Mouse (Mus musculus): ENCODE measurements around the gene Smo. TPM values are rescaled to one million over a fixed set of nuclear protein-coding genes. Genes with fewer than 3 reads are reported as not detected.

Gene Smo
- polyA plus RNA-seq, 1 experiment from 2014 or later, result 22.1 TPM

DNA sequence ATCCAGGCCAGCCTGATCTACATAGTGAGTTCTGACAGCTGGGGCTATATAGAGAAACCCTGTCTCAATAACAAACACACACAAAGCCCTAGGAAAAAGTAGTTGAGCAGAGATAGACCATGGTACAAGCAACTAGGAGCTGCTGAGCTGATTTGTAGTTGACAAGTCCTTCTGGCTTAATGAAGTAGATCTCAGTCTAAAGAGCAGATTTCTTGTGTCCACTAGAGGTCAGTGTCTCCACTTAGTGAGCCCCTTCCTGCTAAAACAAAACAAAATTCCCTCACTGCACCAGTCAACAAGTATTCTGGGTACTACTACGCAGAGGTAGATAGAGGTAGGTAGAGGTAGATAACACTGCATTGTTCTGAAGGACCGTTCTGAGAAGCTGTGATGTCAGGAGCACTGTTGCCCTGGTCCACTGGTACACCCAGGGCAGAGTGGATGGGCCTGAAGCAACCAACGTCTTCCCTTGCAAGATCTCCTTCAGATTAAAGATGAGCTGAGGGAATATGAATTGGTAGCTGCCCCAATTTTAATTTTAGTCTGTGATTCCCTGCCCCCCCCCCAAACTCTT, 23.2 kb upstream of the Smo start:
- H3K4me2 ChIP-seq (ENCODE audit: low read length), result no peak overlapping the region
- no peak overlapping the region for H3K27ac ChIP-seq (replicated peaks in 1 of 2; ENCODE audit: control insufficient read depth in 1 of 2, insufficient read depth in 1 of 2, low read depth in 2 of 2, low read length in 2 of 2)
- no peak overlapping the region for H3K9ac ChIP-seq (ENCODE audit: low read length)
- 34% methylated on average over 3 of the region's 3 CpGs for WGBS
- no peak overlapping the region for H3K4me3 ChIP-seq (ENCODE audit: control insufficient read depth in 1 of 2, insufficient read depth in 1 of 2, low read depth in 1 of 2, low read length in 2 of 2)
- no peaks in the 10 kb centered on the region for H3K9me3 ChIP-seq (ENCODE audit: control insufficient read depth, low read length)
- peaks cover 0 to 8% of the 10 kb centered on the region in 2 experiments; a peak in 3 of 4 replicates for H3K4me1 ChIP-seq (ENCODE audit: control insufficient read depth in 2 of 2, insufficient read depth in 2 of 2, low read length in 2 of 2)
- ATAC-seq (ENCODE audit: insufficient number of reproducible peaks, insufficient read depth, low FRiP score, low read depth), result no peak
- no peaks in the 10 kb centered on the region for H3K36me3 ChIP-seq (ENCODE audit: control insufficient read depth, insufficient read depth, low read length)
- H3K27me3 ChIP-seq (ENCODE audit: control insufficient read depth, insufficient read depth, low read length), result peaks cover 2% of the 10 kb centered on the region; the same call in 1 of the 2 replicates

- H3K4me2 ChIP-seq (ENCODE audit: low read length), result no peak overlapping the region
- H3K4me3 ChIP-seq (ENCODE audit: control insufficient read depth in 1 of 2, insufficient read depth in 1 of 2, low read depth in 1 of 2, low read length in 2 of 2), result no peak overlapping the region
- H3K9ac ChIP-seq (ENCODE audit: low read length), result no peak overlapping the region
- no peaks in the 10 kb centered on the region for H3K9me3 ChIP-seq (ENCODE audit: control insufficient read depth, low read length)
- peaks cover 9 to 12% of the 10 kb centered on the region in 2 experiments for H3K4me1 ChIP-seq (ENCODE audit: control insufficient read depth in 2 of 2, insufficient read depth in 2 of 2, low read length in 2 of 2)
- no peak for ATAC-seq (ENCODE audit: insufficient number of reproducible peaks, insufficient read depth, low FRiP score, low read depth)
- H3K36me3 ChIP-seq (ENCODE audit: control insufficient read depth, insufficient read depth, low read length), result no peaks in the 10 kb centered on the region
- no peak overlapping the region for H3K27ac ChIP-seq (replicated peaks in 1 of 2; ENCODE audit: control insufficient read depth in 1 of 2, insufficient read depth in 1 of 2, low read depth in 2 of 2, low read length in 2 of 2)
- WGBS, result 54% methylated on average over 10 of the region's 10 CpGs
- no peaks in the 10 kb centered on the region; the same call in 1 of the 2 replicates for H3K27me3 ChIP-seq (ENCODE audit: control insufficient read depth, insufficient read depth, low read length)
These were observed 18.5 kb upstream of the Smo start for GRCm38 (mm10) chr6:29716624-29717365.

DNA sequence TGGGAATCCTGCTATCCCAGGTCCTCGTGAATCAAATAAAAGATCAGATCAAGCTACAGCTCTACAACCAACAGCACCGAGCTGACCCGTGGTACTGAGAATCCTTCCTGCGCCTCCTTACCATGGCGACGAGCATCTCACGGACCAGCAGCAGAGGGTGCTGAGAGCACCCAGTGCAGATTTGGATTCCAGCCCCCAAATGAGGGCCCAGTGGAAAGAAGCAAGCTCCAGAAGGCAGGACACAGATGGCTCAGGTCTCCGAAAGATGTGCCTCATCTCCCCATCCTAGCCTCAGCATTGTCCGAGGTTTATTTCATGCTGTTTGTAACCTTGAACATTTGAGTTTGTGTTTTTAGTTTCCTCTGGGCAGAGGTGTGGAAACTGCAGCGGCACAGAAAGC, 17.8 kb upstream of the Smo start:
- 51% methylated on average over 10 of the region's 10 CpGs for WGBS
- peak overlapping the region; percentile 84 for H3K4me2 ChIP-seq (ENCODE audit: low read length)
- H3K36me3 ChIP-seq (ENCODE audit: control insufficient read depth, insufficient read depth, low read length), result no peaks in the 10 kb centered on the region
- H3K27ac ChIP-seq (replicated peaks in 1 of 2; ENCODE audit: control insufficient read depth in 1 of 2, insufficient read depth in 1 of 2, low read depth in 2 of 2, low read length in 2 of 2), result no peak overlapping the region
- no peak for ATAC-seq (ENCODE audit: insufficient number of reproducible peaks, insufficient read depth, low FRiP score, low read depth)
- peaks cover 9 to 12% of the 10 kb centered on the region in 2 experiments for H3K4me1 ChIP-seq (ENCODE audit: control insufficient read depth in 2 of 2, insufficient read depth in 2 of 2, low read length in 2 of 2)
- peak overlapping the region in 1 of 2 experiments; percentile 14; a peak in 1 of 4 replicates for H3K4me3 ChIP-seq (ENCODE audit: control insufficient read depth in 1 of 2, insufficient read depth in 1 of 2, low read depth in 1 of 2, low read length in 2 of 2)
- no peaks in the 10 kb centered on the region; the same call in 1 of the 2 replicates for H3K27me3 ChIP-seq (ENCODE audit: control insufficient read depth, insufficient read depth, low read length)
- H3K9ac ChIP-seq (ENCODE audit: low read length), result no peak overlapping the region
- H3K9me3 ChIP-seq (ENCODE audit: control insufficient read depth, low read length), result no peaks in the 10 kb centered on the region

DNA sequence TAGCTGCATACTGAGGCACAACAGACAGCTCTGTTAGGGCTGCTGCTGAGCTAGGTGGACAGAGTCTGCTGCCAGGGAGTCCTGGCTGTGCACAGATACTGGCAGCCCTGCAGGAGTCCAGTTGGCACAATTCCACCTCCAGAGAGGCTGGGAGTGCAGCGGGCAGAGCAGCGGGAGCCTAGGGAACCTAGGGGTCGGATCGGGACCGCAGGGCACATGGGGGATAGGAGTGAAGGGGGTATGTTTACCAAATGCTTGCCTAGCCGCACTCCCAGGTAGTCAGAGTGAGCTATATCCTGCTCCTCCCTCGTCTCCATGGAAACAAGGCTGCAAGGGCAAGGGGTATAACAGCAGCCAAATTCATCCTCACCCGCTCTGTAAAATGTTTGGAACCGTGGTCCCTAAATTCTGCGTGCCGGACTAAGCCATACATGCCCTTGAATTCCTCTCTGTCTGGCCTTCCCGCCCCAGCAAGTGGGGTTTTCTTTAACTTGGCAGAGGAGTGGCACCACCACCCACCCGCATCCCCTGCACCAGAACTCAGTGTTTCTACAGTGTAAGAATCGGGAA, 17.3 kb upstream of the Smo start:
- Histone ChIP-seq H3K27me3 (ENCODE audit: control insufficient read depth, insufficient read depth, low read length) (no peaks in the 10 kb centered on the region; the same call in 1 of the 2 replicates), H3K9me3 (ENCODE audit: control insufficient read depth, low read length) (no peaks in the 10 kb centered on the region), H3K4me3 (ENCODE audit: control insufficient read depth in 1 of 2, insufficient read depth in 1 of 2, low read depth in 1 of 2, low read length in 2 of 2) (peak overlapping the region; percentile 3 to 14; a peak in 3 of 4 replicates), H3K36me3 (ENCODE audit: control insufficient read depth, insufficient read depth, low read length) (no peaks in the 10 kb centered on the region), H3K9ac (ENCODE audit: low read length) (no peak overlapping the region), H3K4me1 (ENCODE audit: control insufficient read depth in 2 of 2, insufficient read depth in 2 of 2, low read length in 2 of 2) (peaks cover 9 to 12% of the 10 kb centered on the region in 2 experiments), H3K4me2 (ENCODE audit: low read length) (peak overlapping the region; percentile 84), H3K27ac (replicated peaks in 1 of 2; ENCODE audit: control insufficient read depth in 1 of 2, insufficient read depth in 1 of 2, low read depth in 2 of 2, low read length in 2 of 2) (no peak overlapping the region)
- WGBS, result 23% methylated on average over 14 of the region's 14 CpGs
- ATAC-seq (ENCODE audit: insufficient number of reproducible peaks, insufficient read depth, low FRiP score, low read depth), result no peak

GRCm38 (mm10) chr6:29718894-29719329, 16.4 kb upstream of the Smo start:
- H3K4me3 ChIP-seq (ENCODE audit: control insufficient read depth in 1 of 2, insufficient read depth in 1 of 2, low read depth in 1 of 2, low read length in 2 of 2), result peak overlapping the region; percentile 49 to 50
- ATAC-seq (ENCODE audit: insufficient number of reproducible peaks, insufficient read depth, low FRiP score, low read depth), result no peak; the same call in 1 of the 2 replicates
- H3K27me3 ChIP-seq (ENCODE audit: control insufficient read depth, insufficient read depth, low read length), result no peaks in the 10 kb centered on the region; the same call in 1 of the 2 replicates
- no peak overlapping the region for H3K27ac ChIP-seq (replicated peaks in 1 of 2; ENCODE audit: control insufficient read depth in 1 of 2, insufficient read depth in 1 of 2, low read depth in 2 of 2, low read length in 2 of 2)
- peak overlapping the region; percentile 69 for H3K9ac ChIP-seq (ENCODE audit: low read length)
- no peaks in the 10 kb centered on the region for H3K9me3 ChIP-seq (ENCODE audit: control insufficient read depth, low read length)
- H3K4me2 ChIP-seq (ENCODE audit: low read length), result peak overlapping the region; percentile 84
- 2% methylated on average over 15 of the region's 15 CpGs for WGBS
- no peaks in the 10 kb centered on the region for H3K36me3 ChIP-seq (ENCODE audit: control insufficient read depth, insufficient read depth, low read length)
- H3K4me1 ChIP-seq (ENCODE audit: control insufficient read depth in 2 of 2, insufficient read depth in 2 of 2, low read length in 2 of 2), result peaks cover 9 to 12% of the 10 kb centered on the region in 2 experiments

- no peak overlapping the region for H3K4me3 ChIP-seq (ENCODE audit: control insufficient read depth in 1 of 2, insufficient read depth in 1 of 2, low read depth in 1 of 2, low read length in 2 of 2)
- no peaks in the 10 kb centered on the region; the same call in 1 of the 2 replicates for H3K27me3 ChIP-seq (ENCODE audit: control insufficient read depth, insufficient read depth, low read length)
- H3K9ac ChIP-seq (ENCODE audit: low read length), result no peak overlapping the region
- no peak for ATAC-seq (ENCODE audit: insufficient number of reproducible peaks, insufficient read depth, low FRiP score, low read depth)
- no peaks in the 10 kb centered on the region for H3K9me3 ChIP-seq (ENCODE audit: control insufficient read depth, low read length)
- H3K4me1 ChIP-seq (ENCODE audit: control insufficient read depth in 2 of 2, insufficient read depth in 2 of 2, low read length in 2 of 2), result peaks cover 9 to 12% of the 10 kb centered on the region in 2 experiments
- 59% methylated on average over 2 of the region's 2 CpGs for WGBS
- no peak overlapping the region for H3K4me2 ChIP-seq (ENCODE audit: low read length)
- no peak overlapping the region for H3K27ac ChIP-seq (replicated peaks in 1 of 2; ENCODE audit: control insufficient read depth in 1 of 2, insufficient read depth in 1 of 2, low read depth in 2 of 2, low read length in 2 of 2)
- no peaks in the 10 kb centered on the region for H3K36me3 ChIP-seq (ENCODE audit: control insufficient read depth, insufficient read depth, low read length)
These were observed 13.4 kb upstream of the Smo start for GRCm38 (mm10) chr6:29721890-29722289.

GRCm38 (mm10) chr6:29726576-29727200, 8.6 kb upstream of the Smo start:
- ATAC-seq (ENCODE audit: insufficient number of reproducible peaks, insufficient read depth, low FRiP score, low read depth), result no peak
- no peak overlapping the region for H3K4me2 ChIP-seq (ENCODE audit: low read length)
- no peaks in the 10 kb centered on the region for H3K27me3 ChIP-seq (ENCODE audit: control insufficient read depth, insufficient read depth, low read length)
- 58% methylated on average over 1 of the region's 1 CpGs for WGBS
- no peak overlapping the region for H3K4me3 ChIP-seq (ENCODE audit: control insufficient read depth in 1 of 2, insufficient read depth in 1 of 2, low read depth in 1 of 2, low read length in 2 of 2)
- no peaks in the 10 kb centered on the region for H3K9me3 ChIP-seq (ENCODE audit: control insufficient read depth, low read length)
- H3K9ac ChIP-seq (ENCODE audit: low read length), result no peak overlapping the region
- H3K27ac ChIP-seq (replicated peaks in 1 of 2; ENCODE audit: control insufficient read depth in 1 of 2, insufficient read depth in 1 of 2, low read depth in 2 of 2, low read length in 2 of 2), result no peak overlapping the region
- no peaks in the 10 kb centered on the region for H3K36me3 ChIP-seq (ENCODE audit: control insufficient read depth, insufficient read depth, low read length)
- H3K4me1 ChIP-seq (ENCODE audit: control insufficient read depth in 2 of 2, insufficient read depth in 2 of 2, low read length in 2 of 2), result no peaks in the 10 kb centered on the region
